Mouse (Mus musculus): Measurements from ENCODE around the gene Nradd.

The Nradd gene

GRCm38 (mm10) chr9:110624361-110625166, at the start of gene Nradd:
TSS of gene Nradd (minus strand) at chr9:110624452.
- DNase-seq (ENCODE audit: low spot score), result peak; percentile 92

- no peak for DNase-seq (ENCODE audit: low spot score)
Measured at GRCm38 (mm10) chr9:110673107-110673752, 49.0 kb upstream of the Nradd start.

GRCm38 (mm10) chr9:110672462-110673106, 48.3 kb upstream of the Nradd start:
- DNase-seq (ENCODE audit: low spot score), result no peak

- DNase-seq (ENCODE audit: low spot score), result no peak
Measured at GRCm38 (mm10) chr9:110669785-110670184, 45.5 kb upstream of the Nradd start.

- DNase-seq (ENCODE audit: low spot score), result no peak
Measured at GRCm38 (mm10) chr9:110668601-110669293, 44.5 kb upstream of the Nradd start.

- DNase-seq (ENCODE audit: low spot score), result no peak
Measured at GRCm38 (mm10) chr9:110667219-110667836, 43.1 kb upstream of the Nradd start.

GRCm38 (mm10) chr9:110666374-110666773, 42.1 kb upstream of the Nradd start:
- DNase-seq (ENCODE audit: low spot score), result no peak

GRCm38 (mm10) chr9:110665912-110666311, 41.7 kb upstream of the Nradd start:
- DNase-seq (ENCODE audit: low spot score), result no peak

GRCm38 (mm10) chr9:110662844-110663243, 38.6 kb upstream of the Nradd start:
- no peak for DNase-seq (ENCODE audit: low spot score)

GRCm38 (mm10) chr9:110660856-110661612, 36.8 kb upstream of the Nradd start:
- peak; percentile 55 for DNase-seq (ENCODE audit: low spot score)

- DNase-seq (ENCODE audit: low spot score), result peak; percentile 50
Measured at GRCm38 (mm10) chr9:110660208-110660607, 36.0 kb upstream of the Nradd start.

- no peak for DNase-seq (ENCODE audit: low spot score)
Measured at GRCm38 (mm10) chr9:110659521-110659920, 35.3 kb upstream of the Nradd start.

- peak; percentile 48 for DNase-seq (ENCODE audit: low spot score)
Measured at GRCm38 (mm10) chr9:110657474-110658078, 33.3 kb upstream of the Nradd start.

GRCm38 (mm10) chr9:110656249-110657221, 32.3 kb upstream of the Nradd start, which contains the start of gene Ccdc12:
TSS of gene Ccdc12 (plus strand) at chr9:110656503.
- peak; percentile 98 for DNase-seq (ENCODE audit: low spot score)

- DNase-seq (ENCODE audit: low spot score), result no peak
Measured at GRCm38 (mm10) chr9:110655651-110656007, 31.4 kb upstream of the Nradd start.

GRCm38 (mm10) chr9:110654726-110655650, 30.7 kb upstream of the Nradd start:
- DNase-seq (ENCODE audit: low spot score), result no peak

- DNase-seq (ENCODE audit: low spot score), result peak; percentile 95
Measured at GRCm38 (mm10) chr9:110653655-110654461, 29.6 kb upstream of the Nradd start, which contains the start of gene Nbeal2. TSS of gene Nbeal2 (minus strand) at chr9:110654161.
